Mouse (Mus musculus) megakaryocyte, adult 5-6 weeks (primary cell): ENCODE results near the gene Uck1. TPM values are rescaled to one million over a fixed set of nuclear protein-coding genes. Genes with fewer than 3 reads are reported as not detected.
"Not testable (repeated sequence)": the region's sequence is repeated elsewhere in the genome, so short reads cannot be mapped to it uniquely, and the experiment has no call there.

Experiments
- ATAC-seq: 2 replicates; pipeline ENCODE4 v1.8.0; 2016; ENCODE audit warnings: mild to moderate bottlenecking, inconsistent platforms; ENCODE audit not compliant: poor library complexity, severe bottlenecking
- total RNA-seq, 2 experiments: library from RNA; stranded (forward) in 1 of 2; stranded (reverse) in 1 of 2; fragments of 153-499, 151-499 nt in 1 of 2; fragments of 221-1000, 200-1000 nt in 1 of 2; gene quantifications; 2 replicates each; pipeline versions ENCODE4 v1.2.3 to v1.2.4; 2015 to 2017

Gene Uck1
- total RNA-seq (2015) (18.7 and 29.3 TPM in 2 replicates), total RNA-seq (2017) (19.3 and 19.6 TPM in 2 replicates)

DNA sequence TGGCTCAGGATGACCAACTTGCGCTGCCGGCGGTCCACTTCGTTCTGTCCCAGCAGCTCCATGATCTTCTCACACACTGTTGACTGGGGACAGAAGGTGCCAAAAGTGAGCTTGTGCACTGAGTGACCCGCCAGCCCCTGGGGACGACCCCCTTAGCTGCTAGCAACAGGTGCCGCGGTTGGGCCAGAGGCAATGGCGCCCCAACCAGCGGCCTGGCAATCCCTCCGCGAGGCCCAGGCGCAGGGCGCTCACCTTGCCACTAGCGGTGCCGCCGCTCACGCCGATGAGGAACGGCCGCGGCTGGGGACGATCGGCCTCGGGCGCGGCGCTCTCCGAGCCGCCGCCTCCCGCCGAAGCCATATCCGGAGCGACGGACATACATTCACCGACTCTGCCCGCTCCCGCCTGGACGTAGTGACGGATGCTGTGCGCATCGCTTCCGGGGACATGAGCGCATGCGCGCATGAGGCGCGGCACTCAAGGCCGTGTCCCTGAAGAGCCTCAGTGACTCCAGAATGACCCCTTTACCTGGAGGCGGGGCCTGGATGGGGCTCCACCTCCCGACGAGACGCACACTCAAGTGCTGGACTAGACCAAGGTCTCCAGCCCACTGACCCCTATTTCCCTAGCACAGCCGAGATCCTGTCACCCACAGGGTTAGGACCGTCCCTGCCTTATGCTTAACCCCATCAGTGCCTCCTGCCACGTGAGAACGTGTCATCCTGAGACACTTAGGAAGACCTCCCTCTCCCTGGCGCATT lies at the start of gene Uck1:
TSS of gene Uck1 (minus strand) at position 503 of the 761 bp plus-strand sequence.
- ATAC-seq, result peak; percentile 94

DNA sequence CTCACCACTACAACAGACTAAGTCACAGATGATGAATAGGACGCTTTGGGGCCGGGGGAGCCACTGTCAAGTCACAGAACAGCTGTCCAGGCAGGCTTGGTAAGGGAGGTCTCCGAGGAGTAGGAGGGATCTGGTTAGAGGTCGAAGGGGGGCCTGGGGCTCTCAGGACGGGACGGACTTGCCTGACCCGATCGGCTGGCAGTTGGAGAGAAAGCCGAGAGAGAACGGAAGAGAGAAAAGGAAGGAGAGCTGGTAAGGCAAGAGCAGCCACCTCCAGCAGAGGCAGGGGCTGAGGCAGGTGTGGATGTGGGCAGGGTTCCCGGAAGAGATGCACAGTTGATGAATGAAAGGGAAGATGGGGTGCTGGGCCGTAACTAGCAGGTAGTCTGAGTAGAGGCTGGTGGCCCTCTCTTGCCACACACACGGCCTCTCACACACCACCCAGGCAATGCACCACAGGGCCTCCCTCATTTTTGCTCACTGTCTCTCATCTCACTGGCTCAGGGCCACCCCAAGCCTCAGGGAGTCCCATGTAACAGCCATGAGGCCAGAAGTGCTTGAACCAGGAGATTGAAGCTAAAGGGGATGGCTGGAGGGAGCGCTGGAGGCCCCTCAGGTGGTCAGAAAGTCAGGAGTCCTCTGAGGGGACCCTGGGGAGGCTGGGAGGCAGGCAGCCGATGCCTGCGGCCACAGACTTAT lies 49.1 kb upstream of the Uck1 start:
- ATAC-seq, result no peak

DNA sequence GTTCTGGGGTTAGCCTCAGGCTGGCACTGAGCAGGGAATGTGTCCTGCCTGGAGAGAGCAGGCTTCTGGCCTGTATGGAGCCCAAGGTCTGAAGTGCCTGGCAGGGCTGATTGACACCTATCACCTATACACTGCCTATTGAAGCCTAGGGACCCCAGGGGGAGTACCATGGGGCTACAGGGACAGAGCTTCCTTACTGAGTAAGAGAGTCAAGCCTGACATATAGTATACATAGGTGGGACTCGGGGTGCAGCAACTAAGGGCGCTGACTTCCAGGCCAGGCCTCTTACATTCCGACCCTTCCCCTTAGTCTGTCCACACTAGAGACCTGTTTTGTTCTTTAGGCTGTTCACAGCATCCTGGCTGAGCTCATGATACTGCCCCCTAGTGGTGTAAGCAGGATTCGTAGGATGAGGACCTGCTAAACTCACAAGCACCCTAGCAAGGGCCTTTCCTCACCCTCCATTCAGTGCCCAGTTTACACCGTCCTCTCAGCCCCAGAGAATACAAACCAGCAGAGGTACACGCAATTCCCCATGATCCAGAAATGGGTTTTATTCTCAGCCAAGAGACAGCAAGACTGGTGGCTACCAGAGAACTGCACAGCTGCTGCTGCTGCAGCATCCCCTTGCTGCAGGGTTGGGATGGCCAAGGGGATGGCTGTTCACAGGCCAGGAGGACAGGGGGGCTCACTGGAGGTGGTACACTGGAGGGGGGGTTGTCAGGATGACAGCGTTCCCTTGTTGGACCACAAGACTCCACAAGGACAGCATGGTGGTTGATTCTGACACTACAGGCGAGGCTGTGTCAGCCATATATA lies 48.2 kb upstream of the Uck1 start:
- ATAC-seq, result 0 out of 2 replicates have a peak, but pooled peaks have one; percentile 29

DNA sequence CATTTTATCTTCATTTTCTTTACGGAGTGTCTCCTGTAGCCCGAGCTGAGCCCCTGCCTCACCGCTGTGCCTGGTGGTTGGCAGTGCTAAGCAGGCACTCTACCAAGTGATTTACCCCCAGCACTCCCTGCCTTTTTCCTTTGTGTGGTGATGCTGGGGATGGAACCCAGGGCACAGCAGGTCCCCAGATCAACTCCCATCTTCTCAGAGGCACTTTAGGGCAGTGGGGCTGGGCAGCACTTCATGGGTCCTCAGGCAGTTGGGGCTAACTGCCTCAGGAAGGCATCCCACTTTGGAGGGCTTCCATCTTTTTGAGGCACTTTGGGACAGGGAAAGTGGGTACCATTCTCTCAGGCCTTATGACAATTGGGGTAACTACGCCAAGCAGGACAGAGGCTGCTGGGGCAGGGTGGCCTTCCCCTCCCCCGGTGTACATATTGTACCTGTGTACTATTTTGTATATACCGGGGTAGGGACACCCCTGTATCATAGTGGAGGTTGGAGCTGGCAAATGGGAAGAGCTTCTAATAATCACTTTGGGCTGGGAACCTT lies 47.4 kb upstream of the Uck1 start:
- ATAC-seq, result no peak

DNA sequence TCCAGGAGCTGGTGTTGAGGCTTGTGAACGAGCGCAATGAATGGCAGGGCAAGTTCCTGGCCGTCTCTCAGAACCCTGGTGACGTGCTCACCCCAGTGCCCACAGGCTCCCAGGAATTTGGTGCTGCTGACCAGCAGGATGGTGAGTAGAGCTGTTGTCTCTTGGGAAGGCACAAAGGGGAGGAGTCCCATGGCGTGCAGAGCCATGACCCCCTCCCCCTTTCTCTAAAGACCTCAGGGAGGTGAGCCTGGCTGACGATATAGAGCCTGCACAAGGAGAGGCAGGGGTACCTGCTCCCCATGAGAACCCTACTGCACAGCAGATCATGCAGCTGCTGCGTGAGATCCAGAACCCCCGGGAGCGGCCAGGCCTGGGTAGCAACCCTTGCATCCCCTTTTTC lies 46.2 kb upstream of the Uck1 start:
- ATAC-seq, result no peak

DNA sequence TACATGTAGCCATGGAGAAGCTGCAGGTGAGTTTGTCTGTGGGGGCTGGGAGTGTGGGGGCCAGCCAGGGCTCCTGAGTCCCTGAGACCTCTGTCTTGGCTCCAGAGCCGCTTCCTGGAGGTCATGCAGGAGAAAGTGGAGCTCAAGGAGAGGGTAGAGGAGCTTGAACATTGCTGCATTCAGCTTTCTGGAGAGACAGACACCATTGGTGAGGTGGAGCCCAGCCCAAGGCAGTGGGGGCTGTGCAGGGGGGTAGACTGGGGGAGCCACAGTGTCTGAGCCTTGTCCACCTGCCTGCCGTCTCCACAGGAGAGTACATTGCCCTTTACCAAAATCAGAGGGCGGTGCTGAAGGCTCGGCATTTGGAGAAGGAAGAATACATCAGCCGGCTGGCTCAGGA lies 45.7 kb upstream of the Uck1 start:
- ATAC-seq, result no peak

DNA sequence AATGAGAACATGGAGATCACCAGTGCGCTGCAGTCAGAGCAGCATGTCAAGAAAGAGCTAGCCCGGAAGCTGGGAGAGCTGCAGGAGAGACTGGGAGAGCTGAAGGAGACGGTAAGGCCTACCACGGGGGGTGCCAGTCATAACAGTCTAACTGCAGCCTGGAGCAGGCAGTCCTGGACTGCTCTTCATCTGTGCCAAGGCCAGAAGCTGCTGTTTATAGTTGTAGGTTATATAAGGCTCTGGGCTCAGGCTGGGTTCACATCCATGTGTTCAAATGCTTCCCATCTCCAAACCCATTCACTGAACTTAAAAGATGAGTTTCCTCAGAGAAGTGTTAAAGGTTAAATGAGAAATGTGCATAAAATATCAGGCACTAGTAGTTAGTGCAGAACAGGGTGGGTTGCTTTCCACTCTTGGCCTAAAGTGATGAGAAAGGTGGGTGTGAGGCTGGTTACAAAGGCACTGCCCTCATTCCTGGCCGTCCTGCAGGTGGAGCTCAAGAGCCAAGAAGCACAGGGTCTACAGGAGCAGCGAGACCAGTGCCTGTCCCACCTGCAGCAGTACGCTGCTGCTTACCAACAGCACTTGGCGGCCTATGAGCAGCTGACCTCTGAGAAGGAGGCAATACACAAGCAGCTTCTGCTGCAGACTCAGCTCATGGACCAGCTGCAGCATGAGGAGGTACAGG lies 44.3 kb upstream of the Uck1 start:
- no peak for ATAC-seq

DNA sequence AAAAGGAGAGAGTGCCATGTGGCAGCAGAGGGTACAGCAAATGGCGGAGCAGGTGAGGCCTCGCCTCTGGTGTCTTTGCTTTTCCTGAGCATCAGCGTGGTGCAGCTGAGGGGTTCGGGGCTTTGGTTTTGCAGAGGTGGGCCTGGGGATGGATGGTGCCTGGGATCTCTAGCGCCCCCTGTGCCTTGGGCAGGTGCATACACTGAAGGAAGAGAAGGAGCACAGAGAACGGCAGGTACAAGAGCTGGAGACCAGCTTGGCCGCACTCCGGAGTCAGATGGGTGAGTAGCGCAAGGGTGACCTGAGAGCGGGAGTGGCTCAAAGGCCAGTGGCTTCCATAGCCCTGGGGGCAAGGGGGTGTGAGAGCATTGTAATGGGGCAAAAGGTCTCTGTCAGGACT lies 43.0 kb upstream of the Uck1 start:
- ATAC-seq, result no peak

DNA sequence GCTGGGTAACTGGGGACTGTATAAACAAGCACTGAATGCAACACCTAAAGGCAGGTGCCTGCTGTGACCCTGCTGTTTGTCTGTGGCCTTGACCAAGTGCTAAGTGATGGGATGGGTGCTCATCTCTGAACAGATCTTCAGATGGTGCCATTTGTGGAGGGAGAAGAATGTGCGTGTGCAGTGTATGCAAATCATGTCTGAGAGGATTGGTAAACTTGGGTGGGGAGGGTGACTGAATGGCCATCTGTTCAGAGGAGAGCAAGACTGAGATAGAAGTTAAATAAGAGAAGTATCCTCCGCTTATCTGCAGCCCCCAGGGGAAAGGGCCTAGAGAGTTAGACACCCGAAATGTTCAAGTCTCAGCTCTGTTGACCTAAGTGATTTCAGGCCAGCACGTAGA lies 39.5 kb upstream of the Uck1 start:
- ATAC-seq, result no peak

DNA sequence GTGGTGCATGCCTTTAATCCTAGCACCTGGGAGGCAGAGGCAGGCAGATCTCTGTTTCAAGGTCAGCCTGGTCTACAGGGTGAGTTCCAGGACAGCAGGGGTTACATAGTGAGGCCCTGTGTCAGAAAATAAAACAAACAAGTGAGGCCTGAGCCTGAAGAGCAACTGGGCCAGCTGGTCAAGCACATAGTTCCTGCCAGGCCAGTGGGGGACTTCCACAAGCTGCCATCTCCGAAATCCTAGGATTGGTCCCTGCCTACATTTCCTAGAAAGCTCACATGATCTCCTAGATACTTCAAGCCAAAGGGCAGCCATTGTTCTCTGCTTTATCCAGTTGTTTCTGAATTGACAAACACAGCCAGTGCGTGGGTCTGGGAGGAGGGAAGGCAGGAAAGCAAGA lies 35.9 kb upstream of the Uck1 start:
- not testable (repeated sequence) for ATAC-seq

DNA sequence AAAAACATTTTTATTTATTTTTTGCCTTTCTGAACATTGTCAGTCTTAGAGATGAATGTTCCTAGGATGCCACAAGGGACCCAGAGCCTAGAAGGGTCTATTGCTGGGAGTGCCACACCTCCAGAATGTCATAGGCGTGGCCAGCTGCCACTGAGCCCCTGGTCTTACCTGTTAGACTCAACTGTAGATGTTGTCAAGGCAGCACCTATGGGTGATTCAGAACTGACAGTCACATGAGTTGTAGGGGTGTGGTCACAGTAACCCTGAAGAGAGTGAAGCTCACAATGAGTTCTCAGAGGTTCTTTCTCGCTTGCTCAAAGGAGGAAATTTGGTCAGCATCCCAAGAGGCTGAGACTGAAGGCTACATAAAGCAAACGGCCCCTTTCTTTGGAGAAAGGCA lies 35.3 kb upstream of the Uck1 start:
- no peak for ATAC-seq

DNA sequence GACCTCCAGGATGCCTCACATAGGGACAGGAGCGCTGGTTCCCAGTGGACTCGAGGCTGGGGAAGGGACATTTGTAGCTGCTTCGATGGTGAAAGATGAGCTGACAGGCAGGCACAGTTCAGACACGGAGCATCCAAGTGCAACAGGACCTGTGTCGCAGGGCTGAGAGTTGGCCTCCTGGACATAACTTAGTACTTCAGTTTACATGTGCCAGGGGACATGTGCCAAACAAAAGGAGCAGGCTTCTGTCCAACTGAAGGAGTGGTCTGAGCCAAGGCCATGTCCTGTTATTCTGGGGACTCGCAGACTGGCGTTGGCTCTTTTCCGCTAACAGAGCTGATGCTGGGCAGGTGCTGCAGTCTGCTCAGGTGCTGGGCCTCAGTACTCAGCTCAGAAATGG lies 34.4 kb upstream of the Uck1 start:
- no peak for ATAC-seq

DNA sequence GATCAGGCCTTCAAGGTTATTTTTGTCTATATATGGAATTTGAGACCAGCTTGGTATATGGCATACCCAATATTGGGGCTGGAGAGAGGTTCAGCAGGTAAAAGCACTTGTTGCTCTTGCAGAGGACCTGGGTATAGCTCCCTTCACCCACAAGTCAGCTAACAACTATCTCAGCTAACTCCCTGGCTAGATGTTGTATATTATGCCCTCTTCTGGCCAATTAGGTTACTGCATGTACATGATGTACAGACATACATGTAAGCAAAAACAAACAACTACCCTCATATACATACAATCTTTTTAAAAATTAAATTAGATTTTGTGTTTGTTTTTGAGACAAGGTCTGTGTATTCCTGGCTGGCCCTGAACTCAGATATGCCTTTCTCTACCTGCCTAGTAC lies 29.6 kb upstream of the Uck1 start:
- ATAC-seq, result no peak

DNA sequence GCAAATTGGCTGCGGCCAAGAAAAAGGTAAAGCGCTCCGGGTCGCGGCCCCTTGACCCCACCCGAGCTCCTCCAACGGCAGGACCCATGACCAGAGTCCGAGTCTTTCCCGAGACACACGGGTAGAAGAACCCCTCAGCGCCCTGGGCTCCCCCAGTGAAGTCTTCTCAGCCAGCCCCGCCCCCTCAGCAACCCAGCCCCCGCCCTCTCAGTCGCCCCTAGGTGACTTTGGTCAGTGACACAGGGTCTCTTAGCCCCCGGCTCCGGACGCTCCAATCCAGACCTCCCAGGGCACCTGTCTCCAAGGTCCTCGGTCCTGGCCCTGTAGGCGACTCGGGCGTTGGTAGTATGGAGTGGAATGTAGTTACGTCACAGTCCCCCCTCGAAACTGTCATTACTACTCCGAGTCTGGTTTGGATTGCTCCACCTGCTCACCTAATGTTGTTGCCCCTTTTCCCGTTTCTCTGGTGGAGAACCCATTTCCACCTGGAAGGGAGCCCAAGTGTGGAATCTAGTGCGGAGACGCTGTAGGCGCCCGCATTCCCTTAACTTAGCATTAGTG lies 28.5 kb upstream of the Uck1 start:
- 0 out of 2 replicates have a peak, but pooled peaks have one; percentile 2 for ATAC-seq

DNA sequence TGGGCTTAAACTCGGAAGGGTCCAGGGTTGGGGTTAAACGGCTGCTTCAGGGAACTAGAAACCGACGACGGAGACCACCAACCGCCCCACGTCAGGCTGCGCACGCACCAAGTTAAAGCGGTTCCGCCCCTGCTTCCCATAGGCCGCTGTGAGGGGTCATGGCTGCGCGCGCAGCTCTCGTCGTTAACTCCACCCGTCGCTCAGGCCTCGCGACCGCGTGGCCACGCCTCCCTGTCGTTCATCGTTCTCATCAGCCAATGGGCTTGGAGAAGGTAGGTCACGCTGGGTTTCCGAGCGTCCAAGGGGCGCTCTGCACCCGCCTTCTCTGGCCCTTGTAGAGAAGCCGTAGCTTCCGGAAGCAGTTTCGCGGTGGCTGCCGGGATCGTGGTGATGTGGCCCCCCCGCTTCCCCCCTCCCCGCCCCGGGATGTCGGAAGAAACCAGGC lies 28.0 kb upstream of the Uck1 start, which contains the start of gene Swi5:
TSS of gene Swi5 (minus strand) at position 153 of the 445 bp plus-strand sequence.
- ATAC-seq, result peak; percentile 99

DNA sequence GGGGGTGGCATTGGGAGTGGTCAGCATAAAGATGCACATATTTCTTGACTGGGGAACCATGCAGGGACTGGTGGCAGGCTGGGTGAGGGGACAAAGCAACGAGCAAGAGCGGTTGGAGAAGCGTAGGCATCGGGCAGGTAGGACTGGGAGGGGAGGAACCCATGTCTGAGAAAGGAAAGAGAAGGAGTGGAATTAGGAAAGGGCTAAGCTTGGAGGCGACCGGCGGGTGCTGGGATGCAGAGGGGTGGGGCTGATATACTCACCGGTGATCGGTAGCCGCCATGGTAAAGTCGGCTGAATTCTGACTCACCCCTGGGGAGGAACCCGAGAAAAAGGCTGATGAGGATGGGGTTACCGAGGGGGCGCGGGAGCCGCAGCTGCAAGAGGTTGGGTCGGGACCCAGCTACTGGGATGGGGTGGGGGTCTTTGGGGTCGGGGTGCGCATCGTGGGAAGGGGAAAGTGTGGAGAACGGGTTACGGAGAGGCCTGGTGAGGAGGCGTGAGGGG lies 27.4 kb upstream of the Uck1 start, which contains the start of gene Golga2:
TSS of gene Golga2 (plus strand) at position 51 of the 507 bp plus-strand sequence.
- no peak for ATAC-seq

DNA sequence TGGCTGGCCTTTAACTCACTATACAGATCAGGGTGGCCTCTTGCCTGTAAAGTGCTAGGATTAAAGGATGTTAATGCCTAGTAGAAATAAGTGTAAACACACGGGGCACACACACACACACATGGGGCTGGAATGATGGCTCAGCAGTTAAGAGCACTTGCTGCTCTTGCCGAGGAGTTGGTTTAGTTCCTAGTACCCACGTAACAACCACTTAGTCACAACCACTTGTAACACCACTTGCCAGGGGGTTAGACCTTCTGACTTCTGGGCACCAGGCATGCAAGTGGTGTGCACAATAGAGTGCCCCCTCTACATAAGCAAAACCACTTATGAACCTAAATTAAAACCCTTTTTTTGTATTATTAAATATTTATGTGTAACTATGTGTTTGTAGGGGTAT lies 24.0 kb upstream of the Uck1 start:
- no peak for ATAC-seq

DNA sequence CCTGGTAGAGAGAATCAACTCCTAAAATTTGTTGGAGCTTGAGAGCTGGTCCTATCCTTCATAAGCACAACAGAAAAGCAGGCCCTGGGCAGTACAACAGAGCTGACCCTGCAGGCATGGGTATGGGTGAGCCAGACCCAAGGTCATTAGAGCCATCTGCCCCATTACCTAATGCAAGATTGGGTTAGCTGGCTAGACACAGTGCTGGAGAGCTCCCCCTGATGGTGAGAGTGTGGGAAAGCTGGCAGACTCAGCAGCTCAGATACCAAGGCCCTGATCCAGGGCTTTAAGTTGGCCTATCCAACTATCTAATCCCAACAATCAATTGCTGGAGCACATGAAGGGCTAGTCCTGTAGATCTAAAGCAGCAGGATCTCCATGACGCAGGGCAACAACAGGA lies 22.8 kb upstream of the Uck1 start:
- peak; percentile 93 for ATAC-seq

DNA sequence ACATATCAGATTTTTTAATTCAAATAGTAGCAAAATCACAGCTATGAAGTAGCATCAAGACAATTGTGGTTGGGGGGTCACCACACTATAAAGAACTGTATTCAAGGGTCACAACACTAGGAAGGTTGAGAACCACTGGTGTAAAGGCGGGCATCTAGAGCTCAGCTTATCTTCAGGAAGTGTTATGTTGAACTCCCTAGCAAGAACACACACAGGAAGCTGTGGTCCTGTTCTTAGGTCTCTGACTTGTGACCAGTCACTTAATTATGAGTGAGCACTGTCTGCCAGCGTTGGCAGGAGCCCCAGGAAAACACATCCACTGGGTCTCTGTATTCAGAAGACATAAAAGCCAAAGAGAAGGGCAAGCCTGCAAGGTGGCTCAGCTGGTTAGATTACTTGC lies 22.3 kb upstream of the Uck1 start:
- no peak for ATAC-seq

DNA sequence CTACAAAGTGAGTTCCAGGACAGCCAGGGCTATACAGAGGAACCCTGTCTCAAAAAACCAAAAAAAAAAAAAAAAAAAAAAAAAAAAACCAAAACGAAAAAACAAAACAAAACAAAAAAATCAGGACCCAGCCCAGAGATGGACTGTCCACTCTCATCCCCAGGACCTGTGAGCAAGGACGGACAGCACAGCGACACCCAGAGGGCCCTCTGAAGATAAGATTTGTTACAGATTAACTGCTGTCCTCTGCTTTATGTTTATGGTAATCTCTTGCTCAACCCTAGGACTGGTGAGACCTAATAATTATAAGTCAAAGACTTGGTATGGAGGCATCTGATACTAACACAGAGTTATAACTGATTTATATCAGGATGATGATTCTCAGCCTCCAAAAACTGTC lies 15.9 kb upstream of the Uck1 start:
- ATAC-seq, result no peak
